Mouse (Mus musculus) hindbrain, embryonic 14.5 days (tissue): ENCODE measurements around the gene Slc17a5. TPM values are rescaled to one million over a fixed set of nuclear protein-coding genes. Genes with fewer than 3 reads are reported as not detected.

ENCODE experiments used
- ATAC-seq: fragments of 200-750 bp; cut with Nextera tagmentation; 2 replicates; pipeline ENCODE4 v1.8.0; 2017; ENCODE audit warnings: moderate number of reproducible peaks, mild to moderate bottlenecking, moderate TSS enrichment, moderate library complexity; ENCODE audit not compliant: low FRiP score
- DNase-seq: peaks from one replicate; pipeline ENCODE4 v3.0.0-alpha.2; 2015; ENCODE audit warnings: low spot score
- H3K27ac ChIP-seq: fragments of 300-500 bp; sonication (generic); 2 replicates; pipeline ENCODE4 v1.5.1; 2014; ENCODE audit warnings: mild to moderate bottlenecking, moderate library complexity
- H3K27me3 ChIP-seq: fragments of 300-500 bp; sonication (generic); 2 replicates; pipeline ENCODE4 v1.6.1; 2014; ENCODE audit warnings: mild to moderate bottlenecking, low read length, mixed read lengths; ENCODE audit not compliant: control insufficient read depth, insufficient read depth
- H3K36me3 ChIP-seq: fragments of 300-500 bp; sonication (generic); replicated peaks from 2 replicates; pipeline ENCODE4 v1.6.1; 2014; ENCODE audit not compliant: control insufficient read depth, insufficient read depth
- H3K4me1 ChIP-seq: fragments of 300-500 bp; sonication (generic); replicated peaks from 2 replicates; pipeline ENCODE4 v1.6.1; 2014; ENCODE audit warnings: antibody characterized with exemption, low read length, mixed read lengths; ENCODE audit not compliant: control insufficient read depth, insufficient read depth
- H3K4me2 ChIP-seq: fragments of 300-500 bp; sonication (generic); replicated peaks from 2 replicates; pipeline ENCODE4 v1.6.1; 2014; ENCODE audit warnings: mild to moderate bottlenecking, moderate library complexity
- H3K4me3 ChIP-seq: fragments of 300-500 bp; sonication (generic); replicated peaks from 2 replicates; pipeline ENCODE4 v1.5.1; 2014; ENCODE audit warnings: mild to moderate bottlenecking, low read length
- H3K9ac ChIP-seq: fragments of 300-500 bp; sonication (generic); 2 replicates; pipeline ENCODE4 v1.6.1; 2014
- H3K9me3 ChIP-seq: fragments of 300-500 bp; sonication (generic); 2 replicates; pipeline ENCODE4 v1.6.1; 2016; ENCODE audit warnings: low read length; ENCODE audit not compliant: control insufficient read depth
- WGBS: fragments of 180-500 bp; shearing (Covaris S2); extraction: QIAGEN DNeasy Blood & Tissue Kit; methylation state at CpG from one replicate; pipeline ENCODE4 v1.1.7; 2014; 5-methylcytosine and 5-hydroxymethylcytosine counted together
- polyA plus RNA-seq: library from polyadenylated mRNA; unstranded; fragments of >200 nt; fragmentation: Nextera tagmentation; extraction: Ambion mirVana; gene quantifications from 2 replicates; pipeline ENCODE4 v1.2.1, GENCODE M21; 2014

Slc17a5 gene
- polyA plus RNA-seq, 1 experiment from 2014 or later, result 16.7 TPM

DNA sequence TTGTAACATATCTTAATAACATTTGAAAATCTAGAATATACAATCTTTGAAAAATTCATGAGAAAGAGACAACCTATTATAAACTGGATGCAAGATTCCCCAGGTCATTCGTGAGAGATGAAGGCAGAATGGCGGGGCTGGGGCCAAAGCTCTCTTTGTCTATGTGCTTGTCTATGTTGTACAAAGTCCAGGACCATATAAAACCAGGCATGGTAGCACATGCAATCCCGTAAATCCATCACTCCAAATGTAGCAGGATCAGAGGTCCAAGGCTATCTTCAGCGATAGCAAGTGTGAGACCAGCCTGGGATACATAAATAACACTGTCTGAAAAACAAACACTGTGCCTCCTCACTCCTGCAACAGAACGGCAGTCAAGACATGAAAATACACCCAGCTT lies 12.1 kb upstream of the Slc17a5 start:
- Histone ChIP-seq H3K4me3 (no peak overlapping the region), H3K9ac (no peak overlapping the region), H3K9me3 (no peaks in the 10 kb centered on the region), H3K27me3 (no peaks in the 10 kb centered on the region), H3K36me3 (no peaks in the 10 kb centered on the region), H3K4me1 (no peaks in the 10 kb centered on the region), H3K4me2 (no peak overlapping the region), H3K27ac (no peak overlapping the region)
- DNase-seq (no peak), ATAC-seq (no peak)
- 84% methylated on average over 5 of the region's 5 CpGs for WGBS

DNA sequence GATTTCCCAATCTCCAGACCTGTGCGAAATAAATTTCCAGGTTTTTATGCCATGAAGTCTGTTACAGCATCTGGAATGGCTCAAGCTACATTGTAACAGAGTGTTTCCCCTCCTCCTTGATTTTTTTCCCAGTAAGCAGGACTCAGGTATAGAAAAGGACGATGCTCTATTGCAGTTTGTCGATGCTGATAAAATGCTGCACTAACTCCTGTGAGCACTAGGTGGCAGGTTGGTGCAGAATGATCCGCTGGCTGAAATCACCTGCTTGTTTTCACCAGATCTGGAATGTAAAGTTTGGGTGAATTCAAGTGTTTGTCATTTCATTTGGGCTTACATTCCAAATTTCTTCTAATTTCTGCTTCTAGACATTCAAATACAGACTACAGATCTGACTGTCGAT lies 9.0 kb upstream of the Slc17a5 start:
- Histone ChIP-seq H3K4me3 (no peak overlapping the region), H3K9me3 (no peaks in the 10 kb centered on the region), H3K27me3 (no peaks in the 10 kb centered on the region), H3K36me3 (no peaks in the 10 kb centered on the region), H3K4me1 (no peaks in the 10 kb centered on the region), H3K9ac (no peak overlapping the region), H3K4me2 (no peak overlapping the region), H3K27ac (no peak overlapping the region)
- WGBS, result 6% methylated on average over 5 of the region's 5 CpGs
- DNase-seq (peak; percentile 79), ATAC-seq (0 out of 2 replicates have a peak, but pooled peaks have one; percentile 43)

DNA sequence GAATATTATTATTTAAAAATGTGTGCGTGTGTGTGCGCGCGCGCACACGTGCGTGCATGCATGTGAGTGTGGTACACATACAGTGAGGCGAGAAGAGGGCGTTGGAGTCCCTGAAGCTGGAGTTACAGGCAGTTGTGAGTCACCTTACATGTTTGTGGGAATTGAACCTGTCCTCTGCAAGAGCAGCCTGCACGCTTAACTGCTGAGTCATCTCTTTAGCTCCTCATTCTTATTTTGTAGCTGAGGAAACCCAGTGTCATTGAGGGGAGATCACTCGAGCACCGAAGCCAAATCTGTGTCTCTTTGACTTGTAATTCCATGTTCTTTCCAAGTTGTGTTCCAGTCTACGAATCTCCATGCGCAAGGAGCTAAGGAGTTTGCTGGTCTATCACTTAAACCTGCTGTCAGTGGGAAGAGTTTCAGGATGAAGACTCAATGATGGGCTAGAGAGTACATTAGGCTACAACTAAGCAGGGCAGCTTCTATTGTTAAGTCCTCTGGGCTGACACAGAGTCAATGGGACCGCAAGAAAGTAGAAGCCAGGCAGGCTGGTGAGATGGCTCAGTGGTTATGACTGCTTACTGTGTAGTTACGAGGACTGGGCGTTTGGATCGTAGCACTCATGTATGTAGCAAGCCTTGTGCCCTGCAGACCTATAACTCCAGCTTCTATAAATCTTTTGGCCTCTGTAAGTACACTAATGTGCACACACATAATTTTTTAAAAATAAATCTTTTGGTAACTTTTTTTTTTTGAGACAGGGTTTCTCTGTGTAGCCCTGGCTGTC lies 8.1 kb upstream of the Slc17a5 start:
- no peak overlapping the region for H3K9ac ChIP-seq
- no peaks in the 10 kb centered on the region for H3K27me3 ChIP-seq
- no peak overlapping the region for H3K27ac ChIP-seq
- H3K4me1 ChIP-seq, result no peaks in the 10 kb centered on the region
- DNase-seq (no peak), ATAC-seq (no peak)
- H3K4me3 ChIP-seq, result no peak overlapping the region
- H3K36me3 ChIP-seq, result no peaks in the 10 kb centered on the region
- H3K4me2 ChIP-seq, result no peak overlapping the region
- H3K9me3 ChIP-seq, result no peaks in the 10 kb centered on the region
- WGBS, result 93% methylated on average over 18 of the region's 18 CpGs

DNA sequence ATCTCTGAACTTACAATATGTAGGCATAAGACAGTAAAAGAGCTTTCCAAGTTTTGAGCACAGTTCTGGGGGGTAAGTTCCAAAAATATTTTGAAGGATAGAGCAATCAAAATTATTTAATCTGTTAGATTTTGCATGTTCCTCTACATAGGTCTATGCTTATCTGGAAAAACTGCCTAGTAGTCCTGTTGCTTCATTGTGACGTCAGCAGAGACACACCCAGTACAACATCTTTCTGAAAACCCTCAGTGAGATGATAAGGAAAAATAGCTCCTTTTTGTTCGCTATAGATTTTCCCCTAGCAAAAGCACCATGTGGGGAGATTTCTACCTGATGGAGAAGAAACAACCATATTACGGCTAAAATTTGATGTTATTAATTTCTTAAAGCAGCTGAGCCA lies 7.4 kb upstream of the Slc17a5 start:
- 93% methylated on average over 3 of the region's 3 CpGs for WGBS

DNA sequence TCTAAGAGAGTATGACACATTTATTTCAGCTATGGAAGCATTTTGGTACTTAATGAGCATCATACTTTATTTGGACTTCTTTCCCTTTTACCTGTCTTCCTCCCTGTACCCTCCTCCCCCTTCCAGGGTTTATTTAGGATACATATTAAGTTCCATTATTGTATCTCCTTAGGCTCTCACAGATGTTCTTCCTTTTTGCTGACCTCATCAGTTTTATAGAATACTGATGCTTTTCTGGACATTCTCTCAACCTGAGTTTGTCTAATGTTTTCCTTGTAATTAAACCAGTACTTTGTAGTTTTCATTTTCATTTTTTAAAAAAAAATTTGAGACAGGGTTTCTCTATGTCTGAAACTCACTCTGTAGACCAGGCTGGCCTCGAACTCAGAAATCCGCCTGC lies 2.6 kb upstream of the Slc17a5 start:
- Histone ChIP-seq H3K4me1 (peaks cover 7% of the 10 kb centered on the region; the same call in 1 of the 2 replicates), H3K9me3 (no peaks in the 10 kb centered on the region), H3K9ac (no peak overlapping the region), H3K36me3 (no peaks in the 10 kb centered on the region), H3K4me3 (no peak overlapping the region), H3K27me3 (no peaks in the 10 kb centered on the region), H3K27ac (no peak overlapping the region), H3K4me2 (no peak overlapping the region)
- ATAC-seq (no peak), DNase-seq (no peak)
- 93% methylated on average over 2 of the region's 2 CpGs for WGBS

More for the DNA sequence above, 7.4 kb upstream of the Slc17a5 start:
- no peak overlapping the region for H3K4me3 ChIP-seq
- H3K9me3 ChIP-seq, result no peaks in the 10 kb centered on the region
- no peaks in the 10 kb centered on the region for H3K27me3 ChIP-seq
- H3K4me1 ChIP-seq, result no peaks in the 10 kb centered on the region
- no peak overlapping the region for H3K9ac ChIP-seq
- no peak overlapping the region for H3K27ac ChIP-seq
- no peaks in the 10 kb centered on the region for H3K36me3 ChIP-seq
- DNase-seq, result no peak
- no peak overlapping the region for H3K4me2 ChIP-seq
- ATAC-seq, result no peak

DNA sequence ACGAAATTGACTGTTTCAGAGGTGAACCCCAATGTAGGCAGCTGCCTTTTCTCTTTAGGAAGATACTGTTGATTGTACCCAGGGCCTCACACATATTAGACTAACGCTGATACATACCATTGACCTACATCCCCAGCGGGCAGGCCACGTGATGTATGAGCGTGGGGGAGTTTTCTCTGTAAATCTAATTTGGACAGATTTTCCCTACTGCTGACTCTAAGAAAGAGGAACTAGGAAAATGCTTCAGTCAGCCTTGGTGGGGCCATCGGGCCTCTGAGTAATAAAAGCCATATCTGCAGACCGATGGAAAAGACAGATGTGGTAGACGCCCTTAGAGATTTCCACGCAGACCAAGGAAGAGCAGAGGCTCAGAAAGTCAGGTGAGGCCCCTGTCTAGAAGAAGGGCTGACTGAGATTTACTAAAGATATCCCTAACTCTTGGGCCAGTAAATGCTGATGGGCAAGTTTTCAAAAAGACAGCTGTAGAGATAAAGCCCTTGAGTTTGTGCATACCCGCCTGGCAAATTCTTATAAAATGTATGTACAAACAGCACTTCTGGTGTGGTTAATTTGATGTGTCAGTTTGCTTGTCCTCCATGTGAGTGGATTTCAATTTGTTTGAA lies 681 bp upstream of the Slc17a5 start:
- no peak for DNase-seq
- Histone ChIP-seq H3K27ac (peak overlapping the region; percentile 63), H3K27me3 (no peaks in the 10 kb centered on the region), H3K9ac (peak overlapping the region; percentile 67; the same call in 1 of the 2 replicates), H3K9me3 (no peaks in the 10 kb centered on the region), H3K4me2 (peak overlapping the region; percentile 56), H3K4me1 (peaks cover 7% of the 10 kb centered on the region; the same call in 1 of the 2 replicates), H3K4me3 (peak overlapping the region; percentile 55), H3K36me3 (0 out of 2 replicates have a peak, but pooled peaks cover 8% of the 10 kb centered on the region)
- WGBS, result 75% methylated on average over 10 of the region's 10 CpGs
- peak; percentile 32; the same call in 1 of the 2 replicates for ATAC-seq

DNA sequence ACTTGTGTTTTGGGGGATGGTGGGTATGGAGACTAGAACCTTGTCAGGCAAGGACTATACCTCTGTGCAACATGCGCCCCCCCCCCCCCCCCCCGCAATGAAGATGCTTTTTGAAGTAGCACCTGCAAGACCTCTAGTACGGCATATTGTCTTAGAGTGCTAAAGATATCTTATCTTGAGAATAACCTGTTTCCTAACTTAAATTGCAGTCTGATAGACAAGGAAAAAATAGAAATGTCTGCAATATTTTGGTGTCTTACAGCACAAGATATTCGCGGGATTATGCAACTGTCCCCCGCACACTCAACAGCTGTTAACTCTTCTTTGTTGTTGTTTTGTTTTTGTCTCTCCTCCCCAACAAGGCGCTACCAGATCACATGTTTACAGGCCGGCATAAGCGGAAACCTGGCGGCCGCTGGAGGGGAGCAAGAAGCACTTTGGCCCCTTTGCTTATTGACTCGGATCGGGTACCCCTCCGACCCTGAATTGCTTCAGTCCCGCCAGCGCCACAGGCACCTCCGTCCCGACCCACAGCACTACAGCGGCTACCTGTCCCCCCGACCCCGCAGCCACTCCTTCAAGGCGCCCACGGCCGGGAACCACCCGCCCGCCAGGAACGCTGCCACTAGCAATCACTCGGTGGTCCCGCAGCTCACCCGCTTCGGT lies 490 bp downstream of the Slc17a5 start:
- peak overlapping the region; percentile 67 for H3K9ac ChIP-seq
- ATAC-seq (no peak; the same call in 1 of the 2 replicates), DNase-seq (peak; percentile 56)
- H3K36me3 ChIP-seq, result 0 out of 2 replicates have a peak, but pooled peaks cover 8% of the 10 kb centered on the region
- H3K4me1 ChIP-seq, result peaks cover 7% of the 10 kb centered on the region; the same call in 1 of the 2 replicates
- no peaks in the 10 kb centered on the region for H3K27me3 ChIP-seq
- H3K9me3 ChIP-seq, result no peaks in the 10 kb centered on the region
- peak overlapping the region; percentile 55 for H3K4me3 ChIP-seq
- H3K27ac ChIP-seq, result peak overlapping the region; percentile 63
- WGBS, result 2% methylated on average over 31 of the region's 31 CpGs
- peak overlapping the region; percentile 56 for H3K4me2 ChIP-seq

DNA sequence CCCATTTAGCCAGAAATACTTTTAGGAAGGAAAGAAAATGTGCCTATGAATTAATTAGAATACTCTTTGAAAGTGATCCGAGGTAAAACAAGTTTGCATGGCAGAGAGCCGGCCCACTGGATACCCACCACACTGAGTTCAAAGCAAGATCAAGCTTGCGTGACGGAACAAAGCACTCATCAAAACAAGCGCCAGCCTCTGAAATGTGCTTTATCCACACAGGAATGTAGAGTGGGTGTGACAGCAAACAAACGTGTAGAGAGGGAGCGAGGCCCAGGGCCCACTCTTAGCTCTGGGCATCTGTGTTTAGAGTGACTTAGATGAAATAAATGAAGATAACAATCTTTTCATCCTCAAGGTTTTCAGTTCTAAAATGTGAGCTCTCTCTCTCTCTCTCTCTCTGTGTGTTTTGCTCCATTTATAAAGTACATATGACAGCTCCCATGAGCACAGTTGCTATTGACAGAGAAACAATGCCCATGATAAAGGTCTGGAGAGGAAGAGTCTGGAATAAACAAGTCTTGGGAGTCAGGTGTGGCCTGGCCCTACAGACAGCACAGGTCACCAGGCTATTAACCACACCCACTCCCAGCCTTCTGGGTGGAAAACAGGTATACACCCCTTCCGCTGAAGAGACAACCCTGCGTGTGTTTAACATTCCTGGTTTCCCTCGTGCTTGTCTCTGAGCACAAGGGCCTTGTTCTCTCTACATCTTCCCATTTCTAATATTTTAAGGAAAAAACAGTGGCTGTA lies 8.0 kb downstream of the Slc17a5 start:
- H3K9me3 ChIP-seq, result no peaks in the 10 kb centered on the region
- H3K4me2 ChIP-seq, result no peak overlapping the region
- no peak overlapping the region for H3K27ac ChIP-seq
- peaks cover 36% of the 10 kb centered on the region for H3K36me3 ChIP-seq
- DNase-seq (no peak), ATAC-seq (0 out of 2 replicates have a peak, but pooled peaks have one; percentile 24)
- H3K4me1 ChIP-seq, result no peaks in the 10 kb centered on the region
- 53% methylated on average over 10 of the region's 10 CpGs for WGBS
- no peaks in the 10 kb centered on the region for H3K27me3 ChIP-seq
- no peak overlapping the region for H3K4me3 ChIP-seq
- H3K9ac ChIP-seq, result no peak overlapping the region
